ENCODE assay signal across 8 mouse cellular contexts in genomic region chr5:112824376-112824775, GRCm38 (mm10).
DNase-seq lines count a peak whose midpoint lies in the region; ATAC-seq and TF ChIP-seq lines count a peak whose summit lies in the region.

No protein-coding gene starts in this region.

- no peak overlapping the region for H3K4me3 ChIP-seq in intestine, embryonic 14.5 days (ENCODE audit: low read depth, low read length)
- H3K4me3 ChIP-seq in intestine, embryonic 16.5 days (ENCODE audit: low read length), result no peak overlapping the region
- no peak overlapping the region for H3K4me3 ChIP-seq in kidney, postnatal 0 days (replicated peaks; ENCODE audit: low read depth, low read length)
- no peak overlapping the region for H3K4me3 ChIP-seq in midbrain, embryonic 16.5 days (ENCODE audit: low read depth, low read length)

- TF ChIP-seq CTCF in kidney, postnatal 0 days (IDR thresholded peaks at IDR 0.05; ENCODE audit: low read depth), result no peak

- no peaks in the 10 kb centered on the region for H3K9me3 ChIP-seq in intestine, embryonic 14.5 days (ENCODE audit: control insufficient read depth, low read length)
- no peaks in the 10 kb centered on the region for H3K9me3 ChIP-seq in intestine, embryonic 16.5 days (ENCODE audit: control insufficient read depth, low read length)
- no peaks in the 10 kb centered on the region for H3K9me3 ChIP-seq in kidney, postnatal 0 days (replicated peaks; ENCODE audit: low read length)
- no peaks in the 10 kb centered on the region for H3K9me3 ChIP-seq in midbrain, embryonic 16.5 days (replicated peaks; ENCODE audit: control insufficient read depth, low read length, poor library complexity, severe bottlenecking)

- ATAC-seq in intestine, embryonic 14.5 days (replicated peaks; ENCODE audit: low FRiP score, low TSS enrichment, low read depth), result no peak
- no peak for ATAC-seq in intestine, embryonic 16.5 days
- no peak for ATAC-seq in kidney, postnatal 0 days (replicated peaks; ENCODE audit: low FRiP score, low read depth)
- ATAC-seq in midbrain, embryonic 16.5 days, result 0 out of 2 replicates have a peak, but pooled peaks have one; percentile 6

- no peaks in the 10 kb centered on the region for H3K36me3 ChIP-seq in intestine, embryonic 14.5 days (ENCODE audit: control insufficient read depth, insufficient read depth, low read length)
- H3K36me3 ChIP-seq in intestine, embryonic 16.5 days (ENCODE audit: control insufficient read depth, insufficient read depth, low read length), result no peaks in the 10 kb centered on the region
- H3K36me3 ChIP-seq in kidney, postnatal 0 days (ENCODE audit: insufficient read depth, low read length), result no peaks in the 10 kb centered on the region
- no peaks in the 10 kb centered on the region for H3K36me3 ChIP-seq in midbrain, embryonic 16.5 days (ENCODE audit: control insufficient read depth, insufficient read depth, low read length)

- H3K9ac ChIP-seq in intestine, embryonic 14.5 days (ENCODE audit: low read length), result no peak overlapping the region
- no peak overlapping the region for H3K9ac ChIP-seq in intestine, embryonic 16.5 days (ENCODE audit: low read depth, low read length)
- no peak overlapping the region for H3K9ac ChIP-seq in kidney, postnatal 0 days (ENCODE audit: low read depth, low read length)
- H3K9ac ChIP-seq in midbrain, embryonic 16.5 days (ENCODE audit: low read depth, low read length), result no peak overlapping the region

- H3K27me3 ChIP-seq in intestine, embryonic 14.5 days (replicated peaks; ENCODE audit: control insufficient read depth, insufficient read depth, low read length), result no peaks in the 10 kb centered on the region
- H3K27me3 ChIP-seq in intestine, embryonic 16.5 days (replicated peaks; ENCODE audit: control insufficient read depth, insufficient read depth, low read length), result no peaks in the 10 kb centered on the region
- H3K27me3 ChIP-seq in kidney, postnatal 0 days (ENCODE audit: insufficient read depth, low read length), result no peaks in the 10 kb centered on the region
- H3K27me3 ChIP-seq in midbrain, embryonic 16.5 days (ENCODE audit: control insufficient read depth, insufficient read depth, low read depth, low read length), result no peaks in the 10 kb centered on the region

- H3K27ac ChIP-seq in intestine, embryonic 14.5 days (ENCODE audit: low read depth), result no peak overlapping the region
- H3K27ac ChIP-seq in intestine, embryonic 16.5 days (ENCODE audit: low read length), result no peak overlapping the region
- H3K27ac ChIP-seq in kidney, postnatal 0 days, result no peak overlapping the region
- no peak overlapping the region for H3K27ac ChIP-seq in midbrain, embryonic 16.5 days (ENCODE audit: low read length)

- peak; percentile 90 for DNase-seq in intestine, embryonic 14.5 days (ENCODE audit: low spot score)
- peak; percentile 39 for DNase-seq in adrenal gland, postnatal 25 days
- peak; percentile 72 for DNase-seq in kidney, postnatal 0 days (ENCODE audit: low spot score)
- no peak for DNase-seq in layer of hippocampus, adult 18-20 months (ENCODE audit: low spot score in 2 of 2)
- no peak for DNase-seq in cerebellum, adult 11-12 months
- no peak for DNase-seq in cerebellum, postnatal 25 days

- no peaks in the 10 kb centered on the region for H3K4me1 ChIP-seq in intestine, embryonic 14.5 days (replicated peaks; ENCODE audit: control insufficient read depth, insufficient read depth, low read length)
- no peaks in the 10 kb centered on the region for H3K4me1 ChIP-seq in intestine, embryonic 16.5 days (ENCODE audit: control insufficient read depth, insufficient read depth, low read length)
- no peaks in the 10 kb centered on the region for H3K4me1 ChIP-seq in kidney, postnatal 0 days (replicated peaks; ENCODE audit: insufficient read depth, low read length)
- peaks cover 24% of the 10 kb centered on the region for H3K4me1 ChIP-seq in midbrain, embryonic 16.5 days (ENCODE audit: control insufficient read depth, insufficient read depth, low read length)

- WGBS in intestine, embryonic 14.5 days, result 35% methylated on average over 13 of the region's 13 CpGs
- whole genome bisulfite sequencing in intestine, embryonic 16.5 days, result 37% methylated on average over 13 of the region's 13 CpGs
- WGBS in kidney, postnatal 0 days, result 34% methylated on average over 13 of the region's 13 CpGs
- 42% methylated on average over 13 of the region's 13 CpGs for WGBS in midbrain, embryonic 16.5 days

- no peak overlapping the region for H3K4me2 ChIP-seq in intestine, embryonic 14.5 days (ENCODE audit: low read length)
- no peak overlapping the region for H3K4me2 ChIP-seq in intestine, embryonic 16.5 days (ENCODE audit: low read depth, low read length)
- no peak overlapping the region for H3K4me2 ChIP-seq in kidney, postnatal 0 days (ENCODE audit: low read length)
- no peak overlapping the region for H3K4me2 ChIP-seq in midbrain, embryonic 16.5 days (ENCODE audit: low read length)

Comparison
In these comparisons a context has a peak if more than half of its experiments do, and no peak if none do; other contexts are left out.
1. DNase-seq: peak in intestine, embryonic 14.5 days (single experiment), adrenal gland, postnatal 25 days (single experiment) and kidney, postnatal 0 days (single experiment); none in layer of hippocampus, adult 18-20 months (0 of 2), cerebellum, adult 11-12 months (single experiment) and cerebellum, postnatal 25 days (0 of 2).